Mouse (Mus musculus) heart, embryonic 15.5 days (tissue): ENCODE results near the gene Iqsec3. TPM values are rescaled to one million over a fixed set of nuclear protein-coding genes. Genes with fewer than 3 reads are reported as not detected.

ENCODE experiments used
- ATAC-seq: fragments of 200-750 bp; cut with Nextera tagmentation; replicated peaks from 2 replicates; pipeline ENCODE4 v1.8.0; 2017; ENCODE audit warnings: low read depth, moderate TSS enrichment; ENCODE audit not compliant: insufficient number of reproducible peaks, insufficient read depth, low FRiP score
- H3K27ac ChIP-seq: fragments of 300-500 bp; sonication (generic); 2 replicates; pipeline ENCODE4 v1.5.1; 2015; ENCODE audit warnings: mild to moderate bottlenecking, inconsistent platforms
- H3K27me3 ChIP-seq: fragments of 300-500 bp; sonication (generic); 2 replicates; pipeline ENCODE4 v1.6.1; 2015; ENCODE audit warnings: inconsistent platforms
- H3K36me3 ChIP-seq: fragments of 300-500 bp; sonication (generic); 2 replicates; pipeline ENCODE4 v1.6.1; 2015; ENCODE audit warnings: mild to moderate bottlenecking, inconsistent platforms
- H3K4me1 ChIP-seq: fragments of 300-500 bp; sonication (generic); replicated peaks from 2 replicates; pipeline ENCODE4 v1.6.1; 2015; ENCODE audit warnings: inconsistent platforms
- H3K4me2 ChIP-seq: fragments of 300-500 bp; sonication (generic); 2 replicates; pipeline ENCODE4 v1.6.1; 2015; ENCODE audit warnings: inconsistent platforms, mild to moderate bottlenecking, moderate library complexity
- H3K4me3 ChIP-seq: fragments of 300-500 bp; sonication (generic); 2 replicates; pipeline ENCODE4 v1.5.1; 2015; ENCODE audit warnings: mild to moderate bottlenecking, inconsistent platforms
- H3K9ac ChIP-seq: fragments of 300-500 bp; sonication (generic); 2 replicates; pipeline ENCODE4 v1.6.1; 2015; ENCODE audit warnings: mild to moderate bottlenecking, inconsistent platforms
- H3K9me3 ChIP-seq: fragments of 300-500 bp; sonication (generic); replicated peaks from 2 replicates; pipeline ENCODE4 v1.6.1; 2016; ENCODE audit warnings: inconsistent platforms
- WGBS: fragments of 180-500 bp; shearing (Covaris S2); methylation state at CpG from one replicate; pipeline ENCODE4 v1.1.7; 2015; ENCODE audit warnings: mixed read lengths; 5-methylcytosine and 5-hydroxymethylcytosine counted together
- polyA plus RNA-seq: library from polyadenylated mRNA; unstranded; fragments of >200 nt; fragmentation: Nextera tagmentation; extraction: Ambion mirVana; gene quantifications from 2 replicates; pipeline ENCODE4 v1.2.1, GENCODE M21; 2015

Iqsec3 gene
- polyA plus RNA-seq, 1 experiment from 2014 or later = not detected

- H3K9me3 ChIP-seq = no peaks in the 10 kb centered on the region
- no peak overlapping the region for H3K4me2 ChIP-seq
- 55% methylated on average over 7 of the region's 7 CpGs for WGBS
- no peak overlapping the region for H3K4me3 ChIP-seq
- ATAC-seq = no peak
- H3K36me3 ChIP-seq = no peaks in the 10 kb centered on the region
- no peak overlapping the region for H3K9ac ChIP-seq
- no peaks in the 10 kb centered on the region for H3K4me1 ChIP-seq
- no peak overlapping the region for H3K27ac ChIP-seq
- H3K27me3 ChIP-seq = peaks cover 12% of the 10 kb centered on the region
Observed at GRCm38 (mm10) chr6:121453776-121454175, 19.7 kb downstream of the Iqsec3 start.

- Histone ChIP-seq H3K9ac (no peak overlapping the region), H3K9me3 (no peaks in the 10 kb centered on the region), H3K36me3 (no peaks in the 10 kb centered on the region), H3K4me2 (no peak overlapping the region), H3K4me1 (no peaks in the 10 kb centered on the region), H3K4me3 (no peak overlapping the region), H3K27ac (no peak overlapping the region), H3K27me3 (no peaks in the 10 kb centered on the region)
- ATAC-seq = no peak; the same call in 1 of the 2 replicates
- 51% methylated on average over 3 of the region's 3 CpGs for WGBS
Observed at GRCm38 (mm10) chr6:121451703-121452102, 21.8 kb downstream of the Iqsec3 start.

- Histone ChIP-seq H3K9me3 (no peaks in the 10 kb centered on the region), H3K36me3 (no peaks in the 10 kb centered on the region), H3K4me2 (no peak overlapping the region), H3K4me1 (no peaks in the 10 kb centered on the region), H3K27ac (no peak overlapping the region), H3K4me3 (no peak overlapping the region), H3K9ac (no peak overlapping the region), H3K27me3 (peaks cover 5% of the 10 kb centered on the region; the same call in 1 of the 2 replicates)
- 28% methylated on average over 5 of the region's 5 CpGs for WGBS
- ATAC-seq = no peak
Observed at GRCm38 (mm10) chr6:121440696-121441220, 32.7 kb downstream of the Iqsec3 start.

GRCm38 (mm10) chr6:121424830-121425229 is 48.6 kb downstream of the Iqsec3 start:
- H3K4me1 ChIP-seq = no peaks in the 10 kb centered on the region
- no peak overlapping the region for H3K9ac ChIP-seq
- ATAC-seq = no peak
- H3K9me3 ChIP-seq = no peaks in the 10 kb centered on the region
- no peak overlapping the region for H3K27ac ChIP-seq
- WGBS = 26% methylated on average over 6 of the region's 6 CpGs
- no peaks in the 10 kb centered on the region for H3K36me3 ChIP-seq
- peaks cover 43% of the 10 kb centered on the region for H3K27me3 ChIP-seq
- no peak overlapping the region for H3K4me3 ChIP-seq
- H3K4me2 ChIP-seq = no peak overlapping the region

- Histone ChIP-seq H3K9ac (no peak overlapping the region), H3K4me2 (no peak overlapping the region), H3K9me3 (no peaks in the 10 kb centered on the region), H3K4me1 (no peaks in the 10 kb centered on the region), H3K4me3 (no peak overlapping the region), H3K36me3 (no peaks in the 10 kb centered on the region), H3K27ac (no peak overlapping the region), H3K27me3 (peaks cover 43% of the 10 kb centered on the region)
- no peak for ATAC-seq
- WGBS = 32% methylated on average over 12 of the region's 12 CpGs
Observed at GRCm38 (mm10) chr6:121424403-121424802, 49.1 kb downstream of the Iqsec3 start.

- no peak overlapping the region for H3K27ac ChIP-seq
- no peak for ATAC-seq
- H3K9me3 ChIP-seq = no peaks in the 10 kb centered on the region
- 2% methylated on average over 46 of the region's 46 CpGs for WGBS
- H3K4me2 ChIP-seq = peak overlapping the region; percentile 29
- no peaks in the 10 kb centered on the region for H3K36me3 ChIP-seq
- no peak overlapping the region for H3K9ac ChIP-seq
- H3K4me1 ChIP-seq = 0 out of 2 replicates have a peak, but pooled peaks cover 5% of the 10 kb centered on the region
- H3K4me3 ChIP-seq = peak overlapping the region; percentile 14; the same call in 1 of the 2 replicates
- H3K27me3 ChIP-seq = peaks cover 76% of the 10 kb centered on the region
Observed at GRCm38 (mm10) chr6:121412558-121413297, 60.8 kb downstream of the Iqsec3 start.

GRCm38 (mm10) chr6:121407571-121408011 is 65.9 kb downstream of the Iqsec3 start:
- no peak for ATAC-seq
- no peak overlapping the region for H3K4me3 ChIP-seq
- no peak overlapping the region for H3K9ac ChIP-seq
- no peaks in the 10 kb centered on the region for H3K9me3 ChIP-seq
- H3K4me2 ChIP-seq = no peak overlapping the region
- H3K36me3 ChIP-seq = no peaks in the 10 kb centered on the region
- 0 out of 2 replicates have a peak, but pooled peaks cover 3% of the 10 kb centered on the region for H3K4me1 ChIP-seq
- H3K27ac ChIP-seq = no peak overlapping the region
- H3K27me3 ChIP-seq = peaks cover 38% of the 10 kb centered on the region
- 45% methylated on average over 5 of the region's 5 CpGs for WGBS

GRCm38 (mm10) chr6:121405311-121405710 is 68.2 kb downstream of the Iqsec3 start:
- Histone ChIP-seq H3K9ac (no peak overlapping the region), H3K9me3 (no peaks in the 10 kb centered on the region), H3K27me3 (peaks cover 16% of the 10 kb centered on the region), H3K27ac (no peak overlapping the region), H3K4me3 (no peak overlapping the region), H3K4me1 (no peaks in the 10 kb centered on the region), H3K4me2 (no peak overlapping the region), H3K36me3 (no peaks in the 10 kb centered on the region)
- ATAC-seq = no peak
- 88% methylated on average over 8 of the region's 8 CpGs for WGBS

- H3K27ac ChIP-seq = no peak overlapping the region
- no peaks in the 10 kb centered on the region for H3K36me3 ChIP-seq
- H3K4me3 ChIP-seq = no peak overlapping the region
- H3K4me2 ChIP-seq = no peak overlapping the region
- no peak overlapping the region for H3K9ac ChIP-seq
- no peaks in the 10 kb centered on the region for H3K27me3 ChIP-seq
- 81% methylated on average over 8 of the region's 8 CpGs for WGBS
- H3K4me1 ChIP-seq = no peaks in the 10 kb centered on the region
- no peaks in the 10 kb centered on the region for H3K9me3 ChIP-seq
- no peak for ATAC-seq
Observed at GRCm38 (mm10) chr6:121402661-121403244, 70.7 kb downstream of the Iqsec3 start.

GRCm38 (mm10) chr6:121401826-121402660 is 71.4 kb downstream of the Iqsec3 start:
- Histone ChIP-seq H3K4me2 (no peak overlapping the region), H3K4me3 (no peak overlapping the region), H3K9me3 (no peaks in the 10 kb centered on the region), H3K27me3 (no peaks in the 10 kb centered on the region), H3K27ac (no peak overlapping the region), H3K36me3 (no peaks in the 10 kb centered on the region), H3K9ac (no peak overlapping the region), H3K4me1 (no peaks in the 10 kb centered on the region)
- ATAC-seq = no peak
- WGBS = 72% methylated on average over 14 of the region's 14 CpGs

GRCm38 (mm10) chr6:121401140-121401539 is 72.3 kb downstream of the Iqsec3 start:
- WGBS = 80% methylated on average over 6 of the region's 6 CpGs
- H3K9ac ChIP-seq = no peak overlapping the region

More at GRCm38 (mm10) chr6:121401140-121401539, 72.3 kb downstream of the Iqsec3 start:
- no peaks in the 10 kb centered on the region for H3K4me1 ChIP-seq
- no peak overlapping the region for H3K4me2 ChIP-seq
- no peak for ATAC-seq
- H3K4me3 ChIP-seq = no peak overlapping the region
- no peaks in the 10 kb centered on the region for H3K36me3 ChIP-seq
- H3K27ac ChIP-seq = no peak overlapping the region
- no peaks in the 10 kb centered on the region for H3K9me3 ChIP-seq
- H3K27me3 ChIP-seq = no peaks in the 10 kb centered on the region
